Mouse (Mus musculus): ENCODE results near the gene Ccpg1. TPM values are rescaled to one million over a fixed set of nuclear protein-coding genes. Genes with fewer than 3 reads are reported as not detected.

Gene Ccpg1
- polyA plus RNA-seq, 1 experiment from 2014 or later: 49.2 TPM

DNA sequence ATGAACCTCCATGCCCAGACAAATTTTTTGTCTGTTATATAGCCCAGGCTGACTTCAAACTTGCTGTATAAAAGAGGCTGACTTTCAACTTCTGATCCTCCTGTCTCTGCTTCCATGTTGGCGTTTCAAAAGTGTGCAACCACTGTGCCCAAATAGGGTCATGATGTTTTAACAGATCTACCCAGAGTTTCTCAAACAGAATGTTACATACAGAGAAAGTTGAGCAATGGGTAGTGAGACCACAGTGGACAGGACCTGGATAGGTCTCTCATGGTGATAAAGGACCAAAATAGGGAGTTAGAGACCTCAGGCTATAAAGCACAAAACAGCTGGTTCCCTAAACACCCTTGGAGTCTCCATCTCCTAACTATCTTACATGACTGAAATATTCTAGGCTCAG is 45.2 kb downstream of the Ccpg1 start:
- Histone ChIP-seq H3K9ac (no peak overlapping the region), H3K4me2 (no peak overlapping the region), H3K27me3 (no peaks in the 10 kb centered on the region), H3K4me1 (replicated peaks) (peaks cover 7% of the 10 kb centered on the region; the same call in 1 of the 2 replicates), H3K9me3 (no peaks in the 10 kb centered on the region), H3K27ac (replicated peaks) (no peak overlapping the region), H3K4me3 (no peak overlapping the region), H3K36me3 (peaks cover 36% of the 10 kb centered on the region)
- ATAC-seq (ENCODE audit: low FRiP score, low read depth): no peak
- 92% methylated on average over 1 of the region's 1 CpGs for WGBS

DNA sequence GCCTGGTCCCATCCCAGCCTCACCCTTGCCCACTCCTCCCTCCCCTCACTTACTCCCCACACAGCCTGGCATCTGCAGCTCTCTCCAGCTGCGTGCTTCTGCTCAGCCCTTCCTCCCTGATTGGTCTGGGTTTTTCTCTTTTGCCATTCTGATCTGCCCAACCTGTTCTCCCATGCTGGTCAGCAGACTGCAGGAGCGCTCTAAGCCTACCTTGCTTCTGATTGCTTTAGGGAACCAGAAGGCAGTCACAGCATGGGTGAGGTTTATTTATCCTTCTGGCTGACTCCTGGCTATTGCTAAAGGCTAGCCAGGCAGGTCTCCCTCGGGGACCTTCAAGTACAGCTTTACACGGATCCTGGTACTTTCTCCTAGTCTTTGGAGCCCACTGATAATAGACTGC is 46.2 kb downstream of the Ccpg1 start:
- WGBS: 71% methylated on average over 4 of the region's 4 CpGs
- Histone ChIP-seq H3K4me1 (replicated peaks) (no peaks in the 10 kb centered on the region), H3K9ac (no peak overlapping the region), H3K27ac (replicated peaks) (no peak overlapping the region), H3K36me3 (peaks cover 36% of the 10 kb centered on the region), H3K4me2 (no peak overlapping the region), H3K9me3 (no peaks in the 10 kb centered on the region), H3K4me3 (no peak overlapping the region), H3K27me3 (no peaks in the 10 kb centered on the region)
- no peak for ATAC-seq (ENCODE audit: low FRiP score, low read depth)

DNA sequence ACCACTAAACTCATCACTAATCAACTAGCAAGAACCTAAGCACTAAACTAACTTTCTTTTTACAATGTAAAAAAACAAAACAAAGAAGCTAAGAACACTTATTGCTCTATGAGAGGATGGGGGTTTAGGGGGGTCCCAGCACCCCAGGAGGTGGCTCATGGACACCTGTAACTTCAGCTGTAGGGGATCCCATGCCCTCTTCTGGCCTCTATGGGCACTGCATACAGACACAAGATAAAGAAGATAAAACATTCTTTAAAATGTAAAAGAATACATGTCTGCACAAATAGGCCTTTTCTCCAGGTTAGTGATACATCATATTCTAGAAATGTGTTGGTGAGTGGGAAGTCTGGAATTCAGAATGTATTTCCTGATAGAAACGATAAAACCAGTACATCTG is 48.2 kb downstream of the Ccpg1 start:
- no peak for ATAC-seq (ENCODE audit: low FRiP score, low read depth)
- Histone ChIP-seq H3K4me3 (no peak overlapping the region), H3K9me3 (no peaks in the 10 kb centered on the region), H3K27ac (replicated peaks) (no peak overlapping the region), H3K4me1 (replicated peaks) (peaks cover 4% of the 10 kb centered on the region), H3K4me2 (no peak overlapping the region), H3K9ac (no peak overlapping the region), H3K27me3 (no peaks in the 10 kb centered on the region), H3K36me3 (peaks cover 36% of the 10 kb centered on the region)
- WGBS: 91% methylated on average over 1 of the region's 1 CpGs

DNA sequence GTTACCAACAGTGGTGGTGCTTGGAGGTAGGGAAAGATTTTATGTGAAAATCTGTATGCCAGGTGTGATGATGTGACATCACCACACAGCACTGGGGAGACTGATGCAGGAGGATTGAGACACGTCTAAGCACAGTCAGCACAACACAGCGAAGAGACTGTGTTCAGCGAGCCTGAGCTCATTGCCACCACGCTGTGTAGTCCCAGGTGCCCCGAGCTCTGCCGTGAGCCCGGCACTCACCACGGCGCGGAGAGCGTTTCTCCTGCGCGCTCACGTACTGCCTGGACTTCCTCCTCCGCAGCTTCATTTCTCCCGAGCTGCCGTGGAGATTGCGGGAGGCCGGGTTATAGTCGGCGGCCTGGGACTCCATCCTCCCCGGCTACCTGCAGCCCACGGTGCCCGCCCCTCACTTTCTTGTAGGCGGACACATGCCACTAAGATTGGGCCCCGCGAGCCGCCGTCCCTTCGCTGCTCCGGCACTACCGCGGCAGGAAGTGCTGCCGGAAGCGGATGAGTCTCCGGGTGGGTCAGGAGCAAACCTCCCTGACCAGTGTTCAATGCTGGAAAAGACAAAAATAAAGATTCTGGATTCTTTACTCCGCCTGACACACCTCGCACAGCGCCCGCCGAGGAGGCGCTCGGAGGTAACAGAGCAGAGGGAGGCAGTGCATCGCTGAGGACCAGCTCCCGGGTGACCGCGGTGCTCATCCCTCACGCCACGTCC is 54.2 kb downstream of the Ccpg1 start:
- peaks cover under 1% of the 10 kb centered on the region for H3K36me3 ChIP-seq
- H3K9ac ChIP-seq: peak overlapping the region; percentile 90
- H3K9me3 ChIP-seq: no peaks in the 10 kb centered on the region
- peak; percentile 91 for ATAC-seq (ENCODE audit: low FRiP score, low read depth)
- no peaks in the 10 kb centered on the region for H3K27me3 ChIP-seq
- H3K4me2 ChIP-seq: peak overlapping the region; percentile 90
- H3K4me3 ChIP-seq: peak overlapping the region; percentile 89
- under 1% methylated on average over 49 of the region's 49 CpGs for WGBS
- H3K27ac ChIP-seq (replicated peaks): peak overlapping the region; percentile 88
- peaks cover 23% of the 10 kb centered on the region for H3K4me1 ChIP-seq (replicated peaks)

DNA sequence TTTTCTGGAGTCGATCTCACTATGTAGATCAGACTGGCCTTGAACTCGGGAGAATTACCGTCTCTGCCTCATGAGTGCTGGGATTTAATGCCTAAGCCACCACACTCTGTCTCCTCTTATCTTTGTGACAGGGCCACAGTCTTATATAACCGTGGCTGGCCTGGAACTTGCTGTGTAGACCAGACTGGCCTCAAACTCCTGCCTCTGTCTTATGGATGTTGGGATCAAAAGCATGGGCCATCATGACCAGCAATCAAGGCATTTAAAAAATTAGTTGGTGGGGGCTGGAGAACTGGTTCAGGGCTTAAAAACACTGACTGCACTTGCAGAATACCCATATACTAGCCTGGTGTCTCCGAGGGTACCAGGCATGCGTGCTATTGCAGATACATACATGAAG is 54.9 kb downstream of the Ccpg1 start, which contains the start of gene Pigb:
Pigb (minus strand) TSS at position 299 of the 400 bp plus-strand sequence.
- no peaks in the 10 kb centered on the region for H3K27me3 ChIP-seq
- peak within 1 kb of the TSS; percentile 88 for H3K27ac ChIP-seq (replicated peaks)
- H3K4me2 ChIP-seq: peak within 1 kb of the TSS; percentile 90
- H3K9ac ChIP-seq: peak within 1 kb of the TSS; percentile 90
- 33% methylated on average over 6 of the region's 6 CpGs for WGBS
- H3K9me3 ChIP-seq: no peaks in the 10 kb centered on the region
- no peaks in the 10 kb centered on the region; the same call in 1 of the 2 replicates for H3K36me3 ChIP-seq
- peaks cover 30% of the 10 kb centered on the region for H3K4me1 ChIP-seq (replicated peaks)
- ATAC-seq (ENCODE audit: low FRiP score, low read depth): no peak
- H3K4me3 ChIP-seq: peak within 1 kb of the TSS; percentile 89

DNA sequence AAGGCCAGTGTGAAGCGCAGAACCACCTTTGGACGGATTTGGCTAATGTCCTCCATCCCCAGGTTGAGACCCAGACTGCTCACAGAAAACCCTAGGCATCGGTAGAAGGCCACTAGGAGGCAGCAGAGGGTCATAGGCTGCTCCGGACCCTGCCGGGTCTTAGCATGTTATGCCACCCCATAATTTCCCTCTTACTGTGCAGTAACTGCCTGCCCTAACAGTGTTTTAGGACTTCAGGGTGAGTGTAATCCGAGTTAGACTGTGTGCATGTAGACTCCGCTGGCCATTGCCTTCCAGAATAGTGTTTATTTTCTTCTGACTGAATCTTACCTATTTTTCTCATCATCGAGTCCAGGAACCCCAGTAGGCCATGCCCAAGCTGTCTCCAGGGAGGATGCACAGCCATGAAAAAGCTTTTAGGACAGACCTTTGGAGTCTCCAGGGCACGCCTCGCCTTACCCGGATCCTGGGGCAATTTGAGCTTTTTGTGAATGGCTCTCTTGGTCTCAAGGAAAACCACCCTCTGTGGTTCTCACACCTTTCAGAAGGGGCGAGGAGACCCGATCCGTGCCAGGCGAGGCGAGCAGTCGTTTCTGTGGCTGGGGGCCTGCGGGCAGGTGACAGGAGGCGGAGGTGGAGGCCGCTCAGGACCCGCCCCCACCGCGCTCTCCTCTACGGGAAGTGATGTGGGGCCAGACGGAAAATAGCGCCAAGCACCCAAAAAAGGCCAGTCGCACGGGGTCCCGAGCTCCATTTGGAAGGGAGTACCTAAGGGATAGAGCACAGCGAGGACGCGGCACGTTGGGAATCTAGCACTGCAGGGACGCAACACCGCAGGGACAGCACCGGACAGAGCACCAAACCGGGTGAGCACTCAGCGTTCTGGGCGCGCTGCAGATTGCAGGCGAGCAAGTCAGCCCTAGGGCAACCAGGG is 59.2 kb downstream of the Ccpg1 start, which contains the start of gene Rab27a:
Rab27a (plus strand) TSS at position 709 of the 934 bp plus-strand sequence.
- H3K4me3 ChIP-seq: peak within 1 kb of the TSS; percentile 46
- peak within 1 kb of the TSS; percentile 55 for H3K9ac ChIP-seq
- H3K9me3 ChIP-seq: no peaks in the 10 kb centered on the region
- H3K4me1 ChIP-seq (replicated peaks): peaks cover 25% of the 10 kb centered on the region
- 0 out of 2 replicates have a peak within 1 kb of the TSS, but pooled peaks have one; percentile 7 for H3K27ac ChIP-seq (replicated peaks)
- WGBS: 2% methylated on average over 41 of the region's 41 CpGs
- ATAC-seq (ENCODE audit: low FRiP score, low read depth): peak; percentile 63
- peak within 1 kb of the TSS; percentile 88 for H3K4me2 ChIP-seq
- H3K36me3 ChIP-seq: no peaks in the 10 kb centered on the region
- H3K27me3 ChIP-seq: no peaks in the 10 kb centered on the region

DNA sequence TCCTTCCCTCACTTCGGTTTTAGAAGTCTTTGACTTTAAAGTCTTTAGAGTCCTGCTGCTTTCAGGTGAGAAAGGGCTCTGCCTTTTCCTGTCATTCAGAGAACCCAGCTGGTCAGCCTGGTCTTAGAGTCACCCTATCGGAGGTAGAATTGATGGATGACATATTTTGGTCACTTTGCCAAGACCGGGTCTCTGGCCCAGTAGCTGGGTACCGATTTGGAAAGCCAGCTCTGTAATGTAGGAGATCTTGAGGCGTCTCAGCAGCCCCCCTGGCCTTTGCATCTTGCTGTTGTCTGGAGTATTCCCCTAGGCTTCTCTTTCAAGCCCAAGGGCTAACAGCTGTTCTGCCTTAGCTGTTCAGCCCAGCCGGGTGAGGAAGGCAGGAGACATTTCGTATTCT is 60.0 kb downstream of the Ccpg1 start:
- peaks cover 22% of the 10 kb centered on the region for H3K4me1 ChIP-seq (replicated peaks)
- H3K27me3 ChIP-seq: no peaks in the 10 kb centered on the region
- H3K4me3 ChIP-seq: peak overlapping the region; percentile 46
- H3K9ac ChIP-seq: peak overlapping the region; percentile 55
- no peak overlapping the region for H3K27ac ChIP-seq (replicated peaks)
- H3K9me3 ChIP-seq: no peaks in the 10 kb centered on the region
- whole genome bisulfite sequencing: 9% methylated on average over 7 of the region's 7 CpGs
- H3K4me2 ChIP-seq: peak overlapping the region; percentile 88
- H3K36me3 ChIP-seq: no peaks in the 10 kb centered on the region
- no peak for ATAC-seq (ENCODE audit: low FRiP score, low read depth)

DNA sequence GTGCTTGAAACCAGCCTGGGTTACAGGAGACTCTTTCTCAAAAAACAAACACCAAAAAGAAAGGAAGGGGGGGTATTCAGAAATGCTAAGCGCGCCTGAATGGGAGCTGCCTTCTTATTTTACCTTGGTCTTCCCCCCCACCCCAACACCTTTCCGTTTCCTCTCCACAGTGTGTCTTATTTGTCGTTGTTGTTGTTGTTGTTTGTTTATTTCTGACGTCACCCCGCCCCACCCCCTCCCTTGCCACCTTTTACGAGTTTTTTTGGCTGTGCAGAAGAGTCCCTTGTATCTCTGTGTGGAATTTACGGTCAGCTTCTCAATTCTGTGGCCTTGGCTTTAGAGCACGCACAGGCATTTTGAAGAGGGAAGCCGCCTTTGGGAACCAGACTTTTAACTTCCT is 60.5 kb downstream of the Ccpg1 start:
- no peak overlapping the region for H3K27ac ChIP-seq (replicated peaks)

DNA sequence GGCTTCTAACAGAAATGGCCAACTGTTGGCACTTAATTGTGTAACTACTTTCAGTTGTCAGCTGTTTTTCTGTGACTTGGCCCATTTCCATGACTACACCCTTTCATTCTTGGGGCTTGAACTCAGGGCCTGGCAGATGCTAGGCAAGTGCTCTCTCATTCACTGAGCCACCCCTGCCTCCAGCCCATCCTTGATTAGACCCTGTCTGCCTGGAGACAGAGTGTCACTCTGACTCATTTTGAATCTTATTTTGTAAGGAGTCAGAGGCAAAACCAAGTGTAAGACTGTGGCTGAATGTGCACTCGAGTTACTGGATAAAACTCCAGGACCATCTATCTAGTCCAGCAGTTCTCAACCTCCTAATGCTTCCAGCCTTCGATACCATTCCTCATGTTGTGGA is 62.7 kb downstream of the Ccpg1 start:
- no peak for ATAC-seq (ENCODE audit: low FRiP score, low read depth)
- WGBS: 93% methylated on average over 2 of the region's 2 CpGs
- Histone ChIP-seq H3K27me3 (no peaks in the 10 kb centered on the region), H3K4me3 (no peak overlapping the region), H3K9me3 (no peaks in the 10 kb centered on the region), H3K4me1 (replicated peaks) (peaks cover 18% of the 10 kb centered on the region), H3K36me3 (no peaks in the 10 kb centered on the region), H3K9ac (no peak overlapping the region), H3K27ac (replicated peaks) (no peak overlapping the region), H3K4me2 (no peak overlapping the region)

More for the DNA sequence above, 60.5 kb downstream of the Ccpg1 start:
- peak overlapping the region; percentile 55; the same call in 1 of the 2 replicates for H3K9ac ChIP-seq
- ATAC-seq (ENCODE audit: low FRiP score, low read depth): no peak
- peak overlapping the region; percentile 46 for H3K4me3 ChIP-seq
- peak overlapping the region; percentile 88 for H3K4me2 ChIP-seq
- no peaks in the 10 kb centered on the region for H3K36me3 ChIP-seq
- no peaks in the 10 kb centered on the region for H3K27me3 ChIP-seq
- H3K4me1 ChIP-seq (replicated peaks): peaks cover 18% of the 10 kb centered on the region
- WGBS: 80% methylated on average over 10 of the region's 10 CpGs
- H3K9me3 ChIP-seq: no peaks in the 10 kb centered on the region

DNA sequence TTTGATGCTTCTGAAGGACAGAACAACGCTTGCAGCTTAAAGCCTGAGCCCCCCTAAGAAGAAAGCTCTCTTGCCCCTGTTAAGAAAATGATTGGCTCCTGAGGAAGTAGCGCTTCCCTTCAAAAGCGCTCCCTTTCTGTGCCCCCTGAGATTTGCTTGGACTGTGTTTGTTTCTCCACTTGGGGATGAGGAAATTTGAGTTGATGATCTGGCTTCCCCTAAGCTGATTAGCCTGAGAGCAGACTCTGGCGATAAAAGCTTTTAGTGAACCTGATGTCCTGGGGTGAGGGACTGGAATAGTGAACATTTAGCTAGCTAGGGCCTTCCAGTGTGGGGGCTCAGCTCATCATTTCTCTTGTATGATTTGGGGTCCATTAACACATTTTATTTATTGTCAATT is 63.7 kb downstream of the Ccpg1 start:
- H3K36me3 ChIP-seq: no peaks in the 10 kb centered on the region
- H3K4me2 ChIP-seq: no peak overlapping the region
- H3K4me1 ChIP-seq (replicated peaks): peaks cover 16% of the 10 kb centered on the region
- H3K9ac ChIP-seq: no peak overlapping the region
- H3K27ac ChIP-seq (replicated peaks): no peak overlapping the region
- ATAC-seq (ENCODE audit: low FRiP score, low read depth): no peak
- no peaks in the 10 kb centered on the region for H3K27me3 ChIP-seq
- WGBS: 27% methylated on average over 4 of the region's 4 CpGs
- no peaks in the 10 kb centered on the region for H3K9me3 ChIP-seq
- H3K4me3 ChIP-seq: no peak overlapping the region

DNA sequence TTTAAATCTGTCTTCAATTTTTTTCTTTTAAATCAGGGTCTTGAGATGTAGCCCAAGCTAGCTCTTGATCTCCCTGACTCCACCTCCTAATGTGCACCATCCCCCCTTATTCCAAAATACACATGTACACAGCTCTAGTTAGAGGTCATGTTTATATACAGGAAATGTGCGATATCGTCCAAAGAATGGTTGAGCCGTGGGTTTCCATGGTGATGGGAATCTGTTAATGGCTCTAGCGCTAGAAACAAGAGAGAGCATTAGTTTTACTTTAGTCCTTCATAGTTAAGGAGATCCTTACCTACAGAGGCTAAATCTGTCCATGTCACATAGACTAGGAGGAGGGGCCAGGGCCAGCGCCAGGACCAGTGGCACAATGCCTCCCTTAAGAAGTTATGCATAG is 64.6 kb downstream of the Ccpg1 start:
- no peak overlapping the region for H3K27ac ChIP-seq (replicated peaks)
- WGBS: 59% methylated on average over 5 of the region's 5 CpGs
- no peak for ATAC-seq (ENCODE audit: low FRiP score, low read depth)
- H3K9ac ChIP-seq: no peak overlapping the region
- no peaks in the 10 kb centered on the region for H3K36me3 ChIP-seq
- H3K4me2 ChIP-seq: no peak overlapping the region
- H3K4me3 ChIP-seq: no peak overlapping the region
- no peaks in the 10 kb centered on the region for H3K27me3 ChIP-seq
- H3K4me1 ChIP-seq (replicated peaks): peaks cover 7% of the 10 kb centered on the region; the same call in 1 of the 2 replicates
- no peaks in the 10 kb centered on the region for H3K9me3 ChIP-seq

DNA sequence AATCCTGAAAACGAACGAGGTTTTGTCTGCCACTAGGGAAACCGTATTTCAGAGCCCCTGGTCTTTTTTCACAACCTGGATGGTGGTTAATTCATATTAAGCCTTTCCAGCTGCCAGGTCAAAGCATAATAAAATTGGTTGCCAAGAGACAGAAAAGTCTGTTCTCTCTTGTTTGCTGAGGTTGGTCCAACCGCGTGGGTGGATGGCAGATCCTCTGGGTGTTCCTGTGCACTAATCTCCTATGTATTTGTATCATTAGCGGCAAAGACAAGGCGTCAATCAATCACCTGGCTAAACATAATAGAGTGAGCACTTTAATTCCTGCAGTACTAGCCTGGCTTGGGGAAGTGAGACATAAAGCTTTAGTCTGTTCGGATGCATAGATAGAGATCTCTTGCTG is 65.4 kb downstream of the Ccpg1 start:
- no peak overlapping the region for H3K9ac ChIP-seq
- no peaks in the 10 kb centered on the region for H3K36me3 ChIP-seq
- no peaks in the 10 kb centered on the region for H3K4me1 ChIP-seq (replicated peaks)
- ATAC-seq (ENCODE audit: low FRiP score, low read depth): no peak
- H3K4me3 ChIP-seq: no peak overlapping the region
- 68% methylated on average over 8 of the region's 8 CpGs for WGBS
- H3K27me3 ChIP-seq: no peaks in the 10 kb centered on the region
- no peak overlapping the region; the same call in 1 of the 2 replicates for H3K27ac ChIP-seq (replicated peaks)
- H3K9me3 ChIP-seq: no peaks in the 10 kb centered on the region
- no peak overlapping the region for H3K4me2 ChIP-seq

Data from hindbrain, embryonic 15.5 days (tissue).